Mouse (Mus musculus) liver, adult 2 months (tissue): ENCODE measurements around the gene Prkd3.

ENCODE experiments used
- CTCF ChIP-seq: fragments of 200-500 bp; IDR thresholded peaks from 2 replicates; pipeline ENCODE4 v1.5.1; 2011; ENCODE audit warnings: low read depth, low read length, control low read depth
- POLR2A ChIP-seq: fragments of 200-500 bp; IDR thresholded peaks from 2 replicates; pipeline ENCODE4 v1.6.1; 2011; ENCODE audit warnings: low read length, control low read depth; ENCODE audit not compliant: insufficient read depth; ENCODE audit errors: extremely low read depth

- TF ChIP-seq CTCF (no peak), POLR2A (no peak)
Observed at GRCm38 (mm10) chr17:78999189-78999588, 21.4 kb downstream of the Prkd3 start.
